Mouse (Mus musculus) adrenal gland, postnatal 14 days (tissue): Measurements from ENCODE around the gene Olfr23. TPM values are rescaled to one million over a fixed set of nuclear protein-coding genes. Genes with fewer than 3 reads are reported as not detected.
"Not testable (repeated sequence)": the region's sequence is repeated elsewhere in the genome, so short reads cannot be mapped to it uniquely, and the experiment has no call there.

Experiments
- DNase-seq: peaks from one replicate; pipeline ENCODE4 v3.0.0; 2021; ENCODE audit warnings: mixed read lengths
- long read RNA-seq, 2 experiments: library from polyadenylated mRNA; stranded (forward); transcript quantifications; one replicate each; pipeline ENCODE4 v2.0.0; 2021
- total RNA-seq: library from RNA; stranded (reverse); gene quantifications from 2 replicates; pipeline ENCODE4 v1.2.3, GENCODE M21; 2021

The Olfr23 gene
- not detected in 2 replicates for total RNA-seq
- long read RNA-seq, experiment 1: 0 reads
- long read RNA-seq, experiment 2: 0 reads

GRCm38 (mm10) chr11:73936377-73936776 is at the start of gene Olfr23:
Olfr23 (plus strand) TSS chr11:73936677.
- no peak for DNase-seq

- no peak for DNase-seq
Observed at GRCm38 (mm10) chr11:73890671-73891070, 45.8 kb upstream of the Olfr23 start, which contains the start of gene Olfr394. Olfr394 (minus strand) TSS chr11:73890771.

- not testable (repeated sequence) for DNase-seq
Observed at GRCm38 (mm10) chr11:73909199-73909598, 27.3 kb upstream of the Olfr23 start, which contains the start of gene Olfr395. Olfr395 (minus strand) TSS chr11:73909299.

GRCm38 (mm10) chr11:73960517-73960916 is 24.0 kb downstream of the Olfr23 start, which contains the start of gene Olfr397:
Olfr397 (plus strand) TSS chr11:73960817.
- no peak for DNase-seq

- DNase-seq: no peak
Observed at GRCm38 (mm10) chr11:73990307-73990706, 53.8 kb downstream of the Olfr23 start, which contains the start of gene Olfr398. Olfr398 (minus strand) TSS chr11:73990407.

Other genes starting within 250 kb of the Olfr23 start
- not detected in 2 replicates for gene Zfp735, start 247.9 kb upstream of the Olfr23 start, total RNA-seq
- gene Olfr389, start 156.0 kb upstream of the Olfr23 start, total RNA-seq: not detected in 2 replicates
- not detected in 2 replicates for gene Olfr390, start 153.7 kb upstream of the Olfr23 start, total RNA-seq
- not detected in 2 replicates for gene Olfr391-ps, start 133.6 kb upstream of the Olfr23 start, total RNA-seq
- not detected in 2 replicates for gene Olfr392, start 119.6 kb upstream of the Olfr23 start, total RNA-seq
- gene Olfr393, start 85.2 kb upstream of the Olfr23 start, total RNA-seq: not detected in 2 replicates
- gene Olfr394, start 45.9 kb upstream of the Olfr23 start, total RNA-seq: not detected in 2 replicates
- gene Olfr395, start 27.4 kb upstream of the Olfr23 start, total RNA-seq: not detected in 2 replicates
- gene Olfr397, start 24.1 kb downstream of the Olfr23 start, total RNA-seq: not detected in 2 replicates
- not detected in 2 replicates for gene Olfr398, start 53.7 kb downstream of the Olfr23 start, total RNA-seq
- not detected in 2 replicates for gene Olfr139, start 119.9 kb downstream of the Olfr23 start, total RNA-seq
- not detected in 2 replicates for gene Olfr399, start 119.9 kb downstream of the Olfr23 start, total RNA-seq
- gene Zfp616, start 133.3 kb downstream of the Olfr23 start, total RNA-seq: not detected in 2 replicates
- not detected in 2 replicates for gene Olfr401, start 177.0 kb downstream of the Olfr23 start, total RNA-seq
- not detected in 2 replicates for gene Olfr402, start 216.9 kb downstream of the Olfr23 start, total RNA-seq
- gene Olfr403, start 249.6 kb downstream of the Olfr23 start, total RNA-seq: not detected in 2 replicates